Mouse (Mus musculus): ENCODE results near the gene Pex5. TPM values are rescaled to one million over a fixed set of nuclear protein-coding genes. Genes with fewer than 3 reads are reported as not detected.

Gene Pex5
- total RNA-seq (2021), result 10 to 100 TPM; 23.0 to 24.0 TPM
- long read RNA-seq, experiment 1, transcript Pex5-202 (15 exons, 3,073 nt), result major isoform, 20 of 39 reads
- long read RNA-seq, experiment 1, transcript Pex5-201 (16 exons, 3,139 nt), result minor isoform, 12 of 39 reads
- long read RNA-seq, experiment 1, partial matches to known transcripts, result 3 of 39 reads
- long read RNA-seq, experiment 1, other reads (novel, unspliced or antisense), result 4 of 39 reads
- long read RNA-seq, experiment 2, transcript Pex5-201 (16 exons, 3,139 nt), result minor isoform, 10 of 62 reads
- long read RNA-seq, experiment 2, transcript Pex5-202 (15 exons, 3,073 nt), result major isoform, 36 of 62 reads
- long read RNA-seq, experiment 2, partial matches to known transcripts, result 3 of 62 reads
- long read RNA-seq, experiment 2, other reads (novel, unspliced or antisense), result 10 of 62 reads

DNA sequence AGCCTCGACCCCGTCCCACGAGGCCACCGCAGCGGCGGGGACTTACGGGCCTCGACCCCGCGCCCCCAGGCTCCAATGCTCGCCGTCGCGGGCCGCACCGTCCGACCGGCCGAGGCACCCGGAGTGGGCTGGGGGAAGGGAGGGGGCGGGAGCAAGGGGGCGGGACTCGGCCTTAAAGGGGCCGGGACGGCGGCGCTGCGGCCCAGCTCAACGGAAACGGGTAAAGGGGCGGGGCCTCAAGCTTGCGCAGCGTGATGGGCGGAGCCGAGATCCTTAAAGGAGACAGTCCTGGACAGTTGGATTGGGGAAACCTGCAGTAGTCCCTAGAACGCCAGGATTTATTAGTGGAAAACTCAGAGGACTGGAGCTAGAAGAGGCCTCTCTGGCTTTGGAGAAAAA lies at the start of gene Pex5:
Gene Pex5, minus strand, starts transcription at position 141 of the 399 bp plus-strand sequence.
- intact Hi-C loops (cut with DNase I; ENCODE audit: low total_unique reads), result no loop called here
- DNase-seq, result peak; percentile 96

DNA sequence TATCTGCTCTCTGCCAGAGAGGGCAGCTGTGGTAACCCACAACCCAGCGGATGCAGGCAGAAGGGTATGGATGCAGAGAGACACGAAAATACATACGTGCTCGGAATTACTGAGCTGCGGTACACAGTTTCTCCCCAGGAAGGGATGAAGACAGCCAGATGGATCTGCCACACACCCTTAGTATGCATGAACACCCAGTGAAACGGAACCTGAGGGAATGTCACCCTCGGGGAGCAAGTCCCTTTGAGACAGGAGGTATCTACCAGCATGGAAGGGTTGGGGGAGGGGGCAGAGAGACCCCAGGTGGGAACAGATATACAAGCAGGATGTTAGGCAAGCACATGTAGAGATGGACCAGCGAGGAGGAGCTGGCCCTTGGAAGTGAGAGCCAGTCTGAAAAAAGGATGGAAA lies 49.0 kb upstream of the Pex5 start:
- intact Hi-C loops (cut with DNase I; ENCODE audit: low total_unique reads), result no loop called here

DNA sequence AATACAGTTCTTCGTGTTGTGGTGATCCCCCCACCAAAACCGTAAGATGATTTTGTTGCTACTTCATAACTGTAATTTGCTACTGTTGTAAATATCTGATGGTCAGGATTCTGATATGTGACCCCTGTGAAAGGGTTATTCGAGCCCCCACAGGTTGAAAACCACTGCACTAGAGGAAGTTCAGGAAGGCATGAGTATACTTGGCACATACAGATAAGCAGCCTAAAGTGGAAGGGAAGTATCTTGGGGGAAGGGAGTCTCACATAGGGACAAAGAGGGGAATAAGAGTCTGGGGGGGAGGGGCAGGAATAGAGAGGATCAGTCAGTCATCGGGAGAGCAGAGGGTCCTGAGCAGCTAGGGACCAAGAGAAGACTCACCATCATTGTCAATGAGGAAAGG lies 44.5 kb upstream of the Pex5 start:
- intact Hi-C loops (cut with DNase I; ENCODE audit: low total_unique reads), result no loop called here
- DNase-seq, result no peak

More for the DNA sequence above, 49.0 kb upstream of the Pex5 start:
- DNase-seq, result no peak

GRCm38 (mm10) chr6:124458505-124458904 lies 43.6 kb upstream of the Pex5 start:
- intact Hi-C loops (cut with DNase I; ENCODE audit: low total_unique reads), result no loop called here
- DNase-seq, result no peak

- intact Hi-C loops (cut with DNase I; ENCODE audit: low total_unique reads), result no loop called here
- no peak for DNase-seq
Measured at GRCm38 (mm10) chr6:124457827-124458226, 43.0 kb upstream of the Pex5 start.

DNA sequence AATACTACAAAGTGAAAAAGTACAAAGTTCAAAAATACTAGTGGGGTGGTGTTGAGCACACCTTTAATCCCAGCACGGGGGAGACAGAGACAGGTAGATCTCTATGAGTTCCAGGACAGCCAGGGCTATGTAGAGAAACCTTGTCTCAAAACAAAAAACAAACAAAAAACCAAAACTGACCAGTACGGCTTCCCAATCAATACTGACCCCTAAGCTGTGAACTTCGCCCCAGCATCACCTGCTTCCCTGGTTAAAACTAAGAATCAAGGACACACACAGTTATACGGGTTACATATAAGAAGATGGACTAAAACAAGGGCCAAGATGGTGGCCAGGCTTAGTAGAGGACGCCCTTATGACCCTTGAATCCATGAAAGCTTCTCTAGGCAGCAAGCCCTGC lies 41.4 kb upstream of the Pex5 start:
- no peak for DNase-seq
- intact Hi-C loops (cut with DNase I; ENCODE audit: low total_unique reads), result no loop called here

DNA sequence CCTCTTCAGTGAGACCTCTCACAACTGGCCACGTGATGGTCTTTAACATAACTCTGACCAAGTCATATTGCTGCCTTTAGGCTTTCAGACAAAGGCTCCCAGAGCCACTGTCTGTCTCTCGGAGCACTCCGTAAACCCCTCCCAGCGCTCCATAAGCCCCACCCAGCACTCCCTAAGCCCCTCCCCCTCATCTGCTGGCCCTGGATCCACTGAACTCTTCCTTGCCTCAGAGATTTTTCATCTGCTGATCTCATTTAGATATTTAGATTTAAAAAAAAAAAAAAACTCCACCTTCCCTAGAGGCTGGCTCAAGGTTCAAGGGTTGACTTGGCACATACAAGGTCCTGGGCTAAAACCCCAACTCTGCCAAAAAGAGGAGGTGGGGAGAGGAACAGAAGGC lies 38.9 kb upstream of the Pex5 start:
- intact Hi-C loops (cut with DNase I; ENCODE audit: low total_unique reads), result no loop called here
- no peak for DNase-seq

DNA sequence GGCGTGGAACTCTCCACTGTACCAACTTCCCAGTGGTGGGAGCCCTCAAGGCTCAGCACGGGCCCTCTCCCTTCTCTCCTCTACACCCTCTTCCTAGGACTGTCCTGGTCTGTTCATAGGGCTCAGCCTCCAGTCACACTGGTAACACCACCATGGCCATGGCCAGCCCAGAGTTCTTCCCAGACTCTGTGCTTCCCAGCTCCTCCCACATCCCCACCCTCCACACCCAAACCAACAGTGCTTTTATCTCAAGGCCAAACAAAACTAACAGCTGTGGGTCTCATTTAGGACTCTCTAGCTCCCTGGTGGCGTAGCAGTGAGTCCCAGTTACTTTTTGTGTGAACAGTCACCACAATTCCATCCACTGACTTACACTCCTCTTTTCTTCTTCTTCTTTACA lies 37.1 kb upstream of the Pex5 start:
- DNase-seq, result no peak
- intact Hi-C loops (cut with DNase I; ENCODE audit: low total_unique reads), result no loop called here

DNA sequence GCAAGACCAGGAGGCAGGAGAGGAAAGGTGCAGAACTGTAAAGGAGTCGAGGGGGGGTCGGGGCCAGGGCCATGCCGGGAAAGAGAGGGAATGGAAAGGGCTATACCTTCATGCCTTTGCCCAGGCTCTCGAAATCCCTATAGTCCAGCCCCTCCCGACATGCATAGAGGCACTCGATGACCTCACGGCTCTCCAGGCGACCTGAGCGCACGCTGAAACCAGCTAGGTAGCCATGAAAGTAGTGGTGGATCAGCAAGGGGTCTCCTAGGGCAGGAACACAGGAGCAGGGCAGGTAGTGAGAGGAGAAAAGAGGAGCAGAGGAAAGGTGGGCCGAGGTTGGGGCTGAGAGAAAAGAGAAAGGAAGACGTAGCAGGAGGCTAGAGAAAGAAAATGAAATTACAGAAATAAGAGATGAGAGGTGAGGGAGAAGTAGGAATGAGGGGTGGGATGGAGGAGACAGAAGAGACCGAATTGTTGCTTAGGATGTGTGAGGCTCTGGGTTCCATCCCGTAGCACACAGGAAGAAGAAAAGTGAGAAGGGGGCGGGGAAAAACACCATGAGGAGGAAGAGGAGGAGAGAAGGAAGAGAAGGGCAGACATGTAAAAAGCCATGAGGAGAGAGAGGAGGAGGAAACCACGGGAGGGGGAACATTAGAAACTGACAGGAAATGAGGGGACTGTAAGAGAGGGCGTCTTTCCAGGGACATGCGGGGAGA lies 35.0 kb upstream of the Pex5 start:
- DNase-seq, result no peak
- intact Hi-C loops (cut with DNase I; ENCODE audit: low total_unique reads), result no loop called here

DNA sequence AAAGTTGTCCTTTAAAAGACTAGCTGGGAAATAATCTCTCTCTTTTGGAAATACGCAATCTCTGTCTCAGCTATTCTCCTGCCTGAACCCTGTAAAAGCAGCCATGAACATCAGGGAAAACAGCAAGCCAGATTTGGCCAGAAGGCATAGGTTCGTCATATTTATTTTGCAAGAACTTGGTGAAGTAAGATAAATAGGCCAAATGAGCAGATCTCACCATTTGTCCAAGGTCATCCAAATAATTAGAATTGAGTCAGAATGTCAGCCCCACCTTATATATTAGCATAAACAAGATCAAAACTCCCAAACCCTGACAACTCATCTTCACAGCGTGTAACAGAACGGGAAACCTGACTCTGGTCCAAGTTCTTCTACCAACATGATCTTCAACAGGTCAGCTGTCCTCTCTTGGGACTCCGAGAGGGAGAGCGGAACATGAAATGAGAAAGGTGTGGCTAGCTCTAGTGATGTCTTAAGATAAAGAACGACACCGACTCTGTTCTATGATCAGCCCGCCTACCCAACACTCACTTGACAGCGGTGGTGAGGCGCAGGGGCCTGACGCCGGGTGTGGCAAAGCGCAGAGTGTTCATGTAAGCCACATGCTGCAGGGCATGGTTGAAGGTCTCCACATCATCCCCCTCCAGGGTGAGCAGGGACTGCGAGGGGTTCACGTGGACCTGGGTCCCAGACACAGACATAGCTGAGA lies 34.2 kb upstream of the Pex5 start:
- intact Hi-C loops (cut with DNase I; ENCODE audit: low total_unique reads), result no loop called here
- no peak for DNase-seq

DNA sequence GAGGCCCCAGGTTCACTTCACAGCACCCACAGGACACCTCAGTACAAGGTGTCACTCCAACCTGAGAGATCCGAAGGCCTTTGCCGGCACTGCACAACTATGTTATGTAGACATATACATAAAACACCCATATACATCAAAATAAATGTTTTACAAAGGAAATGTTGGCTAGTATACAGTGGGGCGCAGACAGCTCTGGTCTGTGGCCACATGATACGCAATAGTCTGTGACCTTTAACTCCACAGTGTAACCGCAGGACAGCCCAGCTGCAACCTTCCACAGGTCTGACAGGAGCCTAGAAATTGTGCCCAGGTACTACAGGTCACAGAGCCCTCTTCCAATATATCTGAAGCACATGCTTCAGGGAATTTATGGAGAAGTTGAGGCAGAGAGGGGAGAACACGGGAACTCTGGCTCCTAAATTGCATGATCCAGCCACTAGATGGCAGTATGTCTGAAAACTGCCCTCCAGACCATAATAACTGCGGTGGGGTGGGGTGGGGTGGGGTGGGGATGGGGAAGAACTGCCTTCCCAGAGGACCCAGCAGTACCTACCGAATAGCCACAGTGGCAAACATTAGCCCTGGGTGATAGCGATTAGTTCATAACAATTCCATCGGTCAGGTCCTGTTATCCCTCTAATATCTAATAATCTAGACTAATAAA lies 33.5 kb upstream of the Pex5 start:
- intact Hi-C loops (cut with DNase I; ENCODE audit: low total_unique reads), result no loop called here

GRCm38 (mm10) chr6:124447356-124447755 lies 32.5 kb upstream of the Pex5 start:
- intact Hi-C loops (cut with DNase I; ENCODE audit: low total_unique reads), result no loop called here
- DNase-seq, result no peak

More for the DNA sequence above, 33.5 kb upstream of the Pex5 start:
- DNase-seq, result no peak

DNA sequence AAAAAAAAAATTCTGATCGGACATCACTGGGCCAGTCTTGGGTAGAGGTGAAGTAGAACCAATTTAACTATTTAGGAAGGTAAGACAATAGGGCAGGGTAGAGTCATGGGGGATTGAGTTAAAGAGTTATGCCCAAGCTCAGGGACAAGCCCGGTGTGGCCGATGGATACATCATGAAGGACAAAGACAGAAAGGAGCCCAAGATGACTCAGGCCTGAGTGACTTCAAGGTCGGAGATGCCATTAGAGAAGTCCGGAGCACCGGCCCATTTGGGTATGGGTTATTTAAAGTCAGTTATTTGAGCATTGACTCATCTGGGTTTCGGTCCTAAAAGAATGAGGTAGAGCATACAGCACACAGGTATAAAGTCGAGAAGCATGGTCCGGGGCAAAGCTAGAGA lies 31.6 kb upstream of the Pex5 start:
- DNase-seq, result no peak
- intact Hi-C loops (cut with DNase I; ENCODE audit: low total_unique reads), result no loop called here

- intact Hi-C loops (cut with DNase I; ENCODE audit: low total_unique reads), result no loop called here
- no peak for DNase-seq
Measured at GRCm38 (mm10) chr6:124446024-124446423, 31.2 kb upstream of the Pex5 start.

DNA sequence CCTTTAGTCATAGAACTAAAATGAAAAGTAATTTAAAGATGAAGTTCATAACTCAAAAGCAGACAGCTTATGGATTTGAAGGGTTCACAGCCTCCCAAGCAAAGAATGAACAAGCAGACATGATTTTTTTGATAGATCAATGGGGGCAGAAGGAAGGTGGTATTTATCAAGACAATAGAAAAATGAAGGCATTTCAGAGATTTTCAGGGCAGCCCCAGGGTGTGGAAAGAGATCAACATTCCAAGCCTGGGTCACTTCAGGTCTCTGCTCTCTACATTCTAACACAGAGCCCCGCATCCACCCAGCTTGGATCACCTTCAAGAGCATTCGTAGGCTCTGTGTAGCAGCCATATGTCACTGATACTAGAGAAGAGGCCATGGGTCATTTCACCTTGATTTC lies 28.5 kb upstream of the Pex5 start:
- intact Hi-C loops (cut with DNase I; ENCODE audit: low total_unique reads), result no loop called here
- no peak for DNase-seq

- intact Hi-C loops (cut with DNase I; ENCODE audit: low total_unique reads), result no loop called here
- DNase-seq, result no peak
Measured at GRCm38 (mm10) chr6:124436245-124436644, 21.4 kb upstream of the Pex5 start.

DNA sequence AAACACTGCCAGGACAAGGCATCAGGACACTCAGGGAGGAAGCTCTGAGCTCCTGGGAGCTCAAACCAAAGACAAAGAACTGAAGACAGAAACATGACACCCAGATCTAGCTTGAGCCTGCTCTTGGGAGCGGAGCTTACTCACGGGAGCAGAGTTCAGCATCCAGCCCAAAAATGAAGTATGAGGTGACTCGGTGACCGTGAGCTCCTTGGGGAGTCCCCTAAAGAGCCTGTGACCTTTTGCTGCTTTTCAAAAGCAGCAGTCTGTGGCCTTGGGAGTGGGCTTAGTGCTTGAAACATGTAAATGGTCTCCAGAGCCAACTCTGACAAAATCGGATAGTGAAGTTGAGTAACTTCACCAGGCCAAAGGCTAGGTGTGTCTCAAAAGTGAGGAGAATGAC lies 20.3 kb upstream of the Pex5 start:
- DNase-seq, result no peak
- intact Hi-C loops (cut with DNase I; ENCODE audit: low total_unique reads), result no loop called here

GRCm38 (mm10) chr6:124433688-124434324 lies 18.9 kb upstream of the Pex5 start:
- no peak for DNase-seq
- intact Hi-C loops (cut with DNase I; ENCODE audit: low total_unique reads), result no loop called here

- DNase-seq, result no peak
- intact Hi-C loops (cut with DNase I; ENCODE audit: low total_unique reads), result no loop called here
Measured at GRCm38 (mm10) chr6:124430784-124431495, 16.1 kb upstream of the Pex5 start.

Measured in gastrocnemius, postnatal 14 days (tissue).